Mouse (Mus musculus) CH12.LX (cell line): ENCODE measurements at regions not wholly inside any gene's neighbourhood (a gene's known extent, or its start where the extent isn't known, plus 50 kb on each side); places are given as distances from the start of the nearest gene placed in this dataset.

Source experiments
- CHD2 ChIP-seq: IDR thresholded peaks from 2 replicates; pipeline ENCODE4 v1.6.1; 2011; ENCODE audit warnings: low read length, improper control_type of control experiment
- CTCF ChIP-seq, 2 experiments: IDR thresholded peaks in 1 of 2; conservative IDR thresholded peaks in 1 of 2; 2 replicates each; pipeline ENCODE4 v1.5.1; 2011 to 2012; ENCODE audit warnings: low read depth in 2 of 2, low read length in 2 of 2, improper control_type of control experiment in 1 of 2, inconsistent platforms in 1 of 2, mild to moderate bottlenecking in 1 of 2, moderate library complexity in 1 of 2
- EP300 ChIP-seq: IDR thresholded peaks from 2 replicates; pipeline ENCODE4 v1.6.1; 2011; ENCODE audit warnings: low read length, improper control_type of control experiment
- GABPA ChIP-seq: IDR thresholded peaks from 2 replicates; pipeline ENCODE4 v1.6.1; 2012; ENCODE audit warnings: low read depth, low read length, improper control_type of control experiment, inconsistent platforms; ENCODE audit not compliant: insufficient replicate concordance
- JUND ChIP-seq: conservative IDR thresholded peaks from 2 replicates; pipeline ENCODE4 v1.6.1; 2011; ENCODE audit warnings: low read depth, low read length, improper control_type of control experiment
- KAT2A ChIP-seq: IDR thresholded peaks from 2 replicates; pipeline ENCODE4 v1.6.1; 2012; ENCODE audit warnings: low read length, improper control_type of control experiment, inconsistent platforms; ENCODE audit not compliant: insufficient replicate concordance
- NELFE ChIP-seq: IDR thresholded peaks from 2 replicates; pipeline ENCODE4 v1.6.1; 2011; ENCODE audit warnings: low read depth, low read length, improper control_type of control experiment
- NRF1 ChIP-seq: IDR thresholded peaks from 2 replicates; pipeline ENCODE4 v1.6.1; 2014; ENCODE audit warnings: low read depth, mild to moderate bottlenecking, inconsistent platforms, low read length, improper control_type of control experiment, moderate library complexity
- POLR2A ChIP-seq: IDR thresholded peaks from 2 replicates; pipeline ENCODE4 v1.6.1; 2011; ENCODE audit warnings: low read depth, mild to moderate bottlenecking, improper control_type of control experiment, low read length
- ZC3H11A ChIP-seq: IDR thresholded peaks from 2 replicates; pipeline ENCODE4 v1.6.1; 2012; ENCODE audit warnings: low read depth, mild to moderate bottlenecking, inconsistent platforms, low read length, improper control_type of control experiment

DNA sequence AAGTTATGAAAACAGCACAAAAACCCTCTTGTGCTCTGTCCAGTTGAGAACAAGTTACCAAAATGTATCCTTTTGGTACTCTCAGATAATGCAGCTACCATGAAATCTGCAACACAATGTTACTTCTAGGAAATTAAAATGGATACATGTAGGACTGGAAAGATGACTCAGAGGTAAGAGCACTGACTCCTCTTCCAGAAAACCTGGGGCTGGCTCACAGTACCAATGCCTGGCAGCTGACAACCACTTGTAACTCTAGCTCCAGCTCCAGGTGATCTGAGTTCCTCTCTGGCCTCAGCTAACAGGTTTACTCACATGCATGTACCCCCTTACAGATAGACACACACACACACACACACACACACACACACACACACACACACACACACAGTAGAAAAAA is 325.1 kb downstream of the Abcc12 start:
- TF ChIP-seq KAT2A (no peak), CTCF (conservative IDR thresholded peaks at IDR 0.05 in 1 of 2, IDR thresholded peaks at IDR 0.05 in 1 of 2; ENCODE audit: low read depth in 2 of 2, low read length in 2 of 2) (no peak), ZC3H11A (no peak), EP300 (no peak), POLR2A (no peak), NELFE (no peak), NRF1 (no peak), JUND (no peak), GABPA (no peak), CHD2 (no peak)
